Mouse (Mus musculus) spleen, postnatal 36 days (tissue): Measurements from ENCODE around the gene Thrb.

Source experiments
- DNase-seq, 2 experiments: peaks; one replicate each; pipeline ENCODE4 v3.0.0; 2022; ENCODE audit warnings: low spot score in 2 of 2, mixed read lengths in 1 of 2

The Thrb gene

GRCm38 (mm10) chr14:17784207-17784806 lies 124.2 kb downstream of the Thrb start:
- DNase-seq, result no peak

GRCm38 (mm10) chr14:17785370-17785769 lies 125.3 kb downstream of the Thrb start:
- DNase-seq, result no peak

- no peak for DNase-seq
Observed at GRCm38 (mm10) chr14:17786249-17786648, 126.2 kb downstream of the Thrb start.

GRCm38 (mm10) chr14:17803934-17804602 lies 144.0 kb downstream of the Thrb start:
- DNase-seq, result no peak

- DNase-seq, result no peak
Observed at GRCm38 (mm10) chr14:17811051-17811450, 151.0 kb downstream of the Thrb start.

- DNase-seq, result no peak
Observed at GRCm38 (mm10) chr14:17812414-17812813, 152.4 kb downstream of the Thrb start.

GRCm38 (mm10) chr14:17815103-17815502 lies 155.0 kb downstream of the Thrb start:
- no peak for DNase-seq

GRCm38 (mm10) chr14:17818086-17818485 lies 158.0 kb downstream of the Thrb start:
- DNase-seq, result no peak

GRCm38 (mm10) chr14:17822754-17823153 lies 162.7 kb downstream of the Thrb start:
- DNase-seq, result no peak

- DNase-seq, result no peak
Observed at GRCm38 (mm10) chr14:17827401-17827800, 167.3 kb downstream of the Thrb start.

GRCm38 (mm10) chr14:17835738-17836137 lies 175.7 kb downstream of the Thrb start:
- DNase-seq, result no peak

- no peak for DNase-seq
Observed at GRCm38 (mm10) chr14:17836766-17837165, 176.7 kb downstream of the Thrb start.

- DNase-seq, result no peak
Observed at GRCm38 (mm10) chr14:17845003-17845697, 185.1 kb downstream of the Thrb start.

- DNase-seq, result no peak
Observed at GRCm38 (mm10) chr14:17845871-17846270, 185.8 kb downstream of the Thrb start.

- no peak for DNase-seq
Observed at GRCm38 (mm10) chr14:17846700-17847099, 186.6 kb downstream of the Thrb start.

GRCm38 (mm10) chr14:17847211-17847610 lies 187.2 kb downstream of the Thrb start:
- no peak for DNase-seq

GRCm38 (mm10) chr14:17850355-17850754 lies 190.3 kb downstream of the Thrb start:
- no peak for DNase-seq

GRCm38 (mm10) chr14:17852236-17852635 lies 192.2 kb downstream of the Thrb start:
- no peak for DNase-seq

GRCm38 (mm10) chr14:17859790-17860385 lies 199.8 kb downstream of the Thrb start:
- DNase-seq, result no peak

GRCm38 (mm10) chr14:17862651-17863050 lies 202.6 kb downstream of the Thrb start:
- DNase-seq, result no peak

- no peak for DNase-seq
Observed at GRCm38 (mm10) chr14:17863701-17864320, 203.8 kb downstream of the Thrb start.

GRCm38 (mm10) chr14:17868326-17868725 lies 208.3 kb downstream of the Thrb start:
- DNase-seq, result no peak
